Mouse (Mus musculus): ENCODE measurements at regions not wholly inside any gene's neighbourhood (a gene's known extent, or its start where the extent isn't known, plus 50 kb on each side); places are given as distances from the start of the nearest gene placed in this dataset.

DNA sequence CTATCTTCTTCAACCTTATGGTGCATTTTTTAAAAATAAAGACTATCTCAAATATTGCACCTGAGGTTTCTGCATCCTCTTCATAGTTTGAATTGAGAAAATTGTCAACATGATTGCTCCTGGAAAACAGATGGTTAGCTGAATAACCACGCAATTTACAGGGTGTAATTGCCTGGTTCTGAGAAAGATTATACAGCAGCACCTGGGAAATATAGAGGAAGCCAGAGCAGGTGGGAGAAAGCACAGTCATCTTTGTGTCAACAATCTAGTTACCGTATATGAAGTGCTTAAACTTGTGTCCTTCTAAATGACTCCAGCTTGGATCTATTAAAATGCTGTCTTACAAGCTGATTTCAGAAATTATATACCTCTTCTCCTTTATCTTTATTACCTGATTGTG is 740.8 kb upstream of the Sel1l start:
- no peak for DNase-seq

DNA sequence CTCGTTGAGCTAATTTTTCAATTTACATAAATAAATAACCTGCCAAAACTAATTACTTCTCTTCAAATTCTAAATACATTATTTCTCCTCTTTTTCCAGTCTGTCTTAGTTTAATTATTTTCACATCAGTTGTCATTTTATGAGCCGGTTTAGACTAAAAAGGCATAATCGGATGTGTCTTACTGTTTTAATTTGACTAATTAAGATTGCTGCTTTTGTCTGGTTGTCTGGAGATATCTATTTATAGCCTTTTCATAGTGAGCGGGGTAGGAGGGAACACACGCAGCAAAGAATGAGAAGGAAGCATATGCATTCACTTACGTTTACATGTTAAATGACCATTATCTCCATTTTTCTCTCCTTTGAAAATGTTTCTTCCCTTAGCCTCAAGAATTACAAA is 740.3 kb upstream of the Sel1l start:
- no peak for DNase-seq

DNA sequence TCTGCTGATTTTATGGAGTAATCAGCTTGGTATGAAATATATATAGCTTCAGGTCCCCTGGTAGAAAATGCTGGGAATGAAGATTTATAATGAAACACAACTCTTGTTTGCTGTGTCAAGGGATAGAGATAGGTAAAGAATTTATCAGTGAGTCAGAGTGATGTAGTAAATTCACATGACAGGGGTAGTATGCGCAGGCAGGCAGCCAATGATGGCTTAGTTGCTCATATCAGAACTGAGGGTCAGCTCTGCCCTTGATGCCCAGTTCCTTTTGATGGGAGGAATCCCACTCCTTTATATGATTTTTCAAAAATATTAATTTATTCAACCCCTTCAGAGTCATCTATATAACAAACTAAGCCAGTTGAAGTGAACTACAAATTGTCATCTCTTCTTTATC is 729.6 kb upstream of the Sel1l start:
- no peak for DNase-seq

Measured in right cerebral cortex, postnatal 4 days (tissue).